Mouse (Mus musculus) adrenal gland, adult (tissue): ENCODE measurements at regions not wholly inside any gene's neighbourhood (a gene's known extent, or its start where the extent isn't known, plus 50 kb on each side); places are given as distances from the start of the nearest gene placed in this dataset.
"Not testable (repeated sequence)": the region's sequence is repeated elsewhere in the genome, so short reads cannot be mapped to it uniquely, and the experiment has no call there.

ENCODE experiments used
- DNase-seq, 2 experiments: peaks; one replicate each; pipeline ENCODE4 v3.0.0; 2022 to 2023; ENCODE audit warnings: low spot score in 1 of 2; ENCODE audit not compliant: inconsistent age in 2 of 2

- DNase-seq = not testable (repeated sequence)
Observed at GRCm38 (mm10) chr9:3116311-3116710, 79.6 kb downstream of the Gm10715 start.

- no peak for DNase-seq
Observed at GRCm38 (mm10) chr9:3161181-3161580, 124.5 kb downstream of the Gm10715 start.

- DNase-seq = peak in 1 of 2 experiments; percentile 4
Observed at GRCm38 (mm10) chr9:3184343-3184742, 147.7 kb downstream of the Gm10715 start.

- peak; percentile 24 to 78 for DNase-seq
Observed at GRCm38 (mm10) chr9:3199151-3200018, 135.6 kb upstream of the Alkbh8 start.

GRCm38 (mm10) chr9:3200019-3200347, 135.0 kb upstream of the Alkbh8 start:
- DNase-seq = not testable (repeated sequence)

- DNase-seq = not testable (repeated sequence)
Observed at GRCm38 (mm10) chr9:3208120-3208519, 126.8 kb upstream of the Alkbh8 start.

- DNase-seq = peak; percentile 27 to 82
Observed at GRCm38 (mm10) chr9:3258396-3259300, 76.3 kb upstream of the Alkbh8 start.

GRCm38 (mm10) chr9:3260181-3260580, 74.8 kb upstream of the Alkbh8 start:
- no peak for DNase-seq

GRCm38 (mm10) chr9:3260860-3261259, 74.1 kb upstream of the Alkbh8 start:
- no peak for DNase-seq

- DNase-seq = no peak
Observed at GRCm38 (mm10) chr9:3264467-3264866, 70.5 kb upstream of the Alkbh8 start.

GRCm38 (mm10) chr9:3280496-3280895, 54.4 kb upstream of the Alkbh8 start:
- DNase-seq = not testable (repeated sequence)

GRCm38 (mm10) chr9:3281906-3282305, 53.0 kb upstream of the Alkbh8 start:
- not testable (repeated sequence) for DNase-seq

GRCm38 (mm10) chr9:3283381-3283780, 51.6 kb upstream of the Alkbh8 start:
- DNase-seq = not testable (repeated sequence)
